Mouse (Mus musculus) mouse embryonic stem cell (cell line): ENCODE data around the gene Muc2.

Experiments
- in situ Hi-C, 2 experiments: fragments of 300-500 bp; cut with MboI; formaldehyde crosslinking; loops; 1 replicate in 1 of 2; 3 replicates in 1 of 2; pipeline ENCODE4 v1.14.3; 2019 to 2020; ENCODE audit warnings: low sequenced_read_pairs in 2 of 2, low pct_unique_long_range_greater_than_20kb in 1 of 2, mixed read lengths in 1 of 2; ENCODE audit not compliant: unreplicated experiment in 1 of 2

Gene Muc2

GRCm38 (mm10) chr7:141752513-141752912, 62.4 kb downstream of the Muc2 start:
- in situ Hi-C loops: loop anchor here in 1 of 2 experiments (25.0 kb wide), 1 partner anchor 185 kb away; the partner anchor contains the start of gene Brsk2

GRCm38 (mm10) chr7:141755831-141756230, 65.7 kb downstream of the Muc2 start:
- in situ Hi-C loops: loop anchor here in 1 of 2 experiments (25.0 kb wide), 1 partner anchor 181 kb away; the partner anchor contains the start of gene Brsk2

GRCm38 (mm10) chr7:141758291-141758690, 68.2 kb downstream of the Muc2 start:
- in situ Hi-C loops: loop anchor here in 1 of 2 experiments (25.0 kb wide), 1 partner anchor 179 kb away; the partner anchor contains the start of gene Brsk2

DNA sequence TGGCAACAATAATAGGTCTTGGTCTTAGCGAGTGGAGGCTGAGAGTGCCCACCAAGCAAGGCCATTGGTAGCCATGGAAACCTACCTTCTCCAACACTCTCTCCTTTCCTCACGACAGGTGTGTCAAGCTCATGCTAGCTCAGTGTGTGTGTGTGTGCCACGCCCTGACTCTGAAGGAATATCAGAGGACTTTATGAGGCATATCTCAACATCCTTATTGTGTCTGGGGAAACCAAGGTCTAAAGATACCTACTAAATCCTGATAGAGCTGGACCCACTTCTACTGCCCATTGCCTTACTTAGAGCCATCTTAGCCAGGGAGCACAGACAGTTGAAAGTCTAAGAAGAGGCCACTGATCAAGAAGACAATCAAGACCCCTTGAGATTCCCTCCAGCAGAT, 80.4 kb downstream of the Muc2 start:
- in situ Hi-C loops: loop anchor here in 1 of 2 experiments (25.0 kb wide), 1 partner anchor 167 kb away; the partner anchor contains the start of gene Brsk2

DNA sequence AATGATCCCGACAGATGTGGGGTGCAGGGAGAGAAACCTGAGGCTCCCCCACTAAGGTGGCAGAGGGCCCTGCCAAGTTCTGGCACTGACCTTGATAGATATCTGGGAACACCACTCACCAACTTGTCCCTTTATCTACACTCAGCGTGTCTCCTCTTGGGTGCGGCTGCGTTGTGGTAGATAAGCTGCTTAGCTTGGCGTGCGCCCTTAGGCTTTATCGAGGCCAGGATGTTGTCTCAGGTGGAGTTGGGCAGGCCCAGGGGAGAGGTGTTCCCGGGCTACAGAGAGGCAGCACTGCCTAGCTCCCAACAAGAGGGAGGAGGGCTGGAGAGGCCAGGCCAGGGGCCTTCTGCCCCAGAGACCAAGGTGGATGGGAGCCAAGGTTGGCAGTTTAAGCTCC, 80.8 kb downstream of the Muc2 start:
- in situ Hi-C loops: loop anchor here in 1 of 2 experiments (25.0 kb wide), 1 partner anchor 166 kb away; the partner anchor contains the start of gene Brsk2

GRCm38 (mm10) chr7:141772058-141772557, 82.0 kb downstream of the Muc2 start:
- in situ Hi-C loops: loop anchor here in 1 of 2 experiments (25.0 kb wide), 1 partner anchor 165 kb away; the partner anchor contains the start of gene Brsk2

DNA sequence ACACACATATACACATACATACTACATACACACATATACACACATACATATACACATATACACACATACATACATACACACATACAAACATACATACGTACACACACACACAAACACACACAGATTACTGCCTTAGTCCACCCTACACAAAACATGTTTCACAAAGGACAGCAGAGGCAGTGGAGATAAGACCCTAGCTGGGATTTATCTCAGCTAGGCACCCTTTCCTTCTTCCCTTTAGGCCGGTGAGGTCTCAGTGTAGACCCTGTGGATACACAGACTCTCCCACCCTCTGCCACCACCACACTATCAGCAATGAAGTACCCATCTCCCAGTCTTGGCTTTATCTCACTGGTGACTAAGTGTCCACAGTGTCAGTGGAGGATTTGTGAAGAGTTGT, 84.7 kb downstream of the Muc2 start:
- in situ Hi-C loops: loop anchor here in 1 of 2 experiments (25.0 kb wide), 1 partner anchor 162 kb away; the partner anchor contains the start of gene Brsk2

GRCm38 (mm10) chr7:141776199-141776598, 86.1 kb downstream of the Muc2 start:
- in situ Hi-C loops: no loop called here

- in situ Hi-C loops: no loop called here
Observed at GRCm38 (mm10) chr7:141788677-141789452, 98.7 kb downstream of the Muc2 start, which contains the start of gene Muc5ac. Gene Muc5ac (plus strand): TSS chr7:141788972.

DNA sequence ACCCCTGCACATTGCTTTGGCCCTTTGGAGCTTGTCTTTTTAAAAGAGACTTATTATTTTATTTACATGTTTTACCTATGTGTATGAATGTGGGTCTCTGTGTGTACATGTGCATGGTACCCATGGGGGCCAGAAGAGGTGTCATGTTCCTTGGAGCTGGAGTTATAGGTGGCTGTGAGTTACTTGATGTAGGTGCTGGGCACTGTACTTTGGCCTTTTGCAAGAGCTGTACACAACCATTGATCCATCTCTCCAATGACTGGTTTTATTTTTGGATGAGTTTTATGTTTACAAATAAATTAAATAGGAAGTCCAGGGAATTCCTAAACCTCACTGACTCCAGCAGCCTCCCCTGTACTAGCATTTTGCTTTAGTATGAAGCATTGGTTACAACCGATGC, 104.1 kb downstream of the Muc2 start:
- in situ Hi-C loops: no loop called here

DNA sequence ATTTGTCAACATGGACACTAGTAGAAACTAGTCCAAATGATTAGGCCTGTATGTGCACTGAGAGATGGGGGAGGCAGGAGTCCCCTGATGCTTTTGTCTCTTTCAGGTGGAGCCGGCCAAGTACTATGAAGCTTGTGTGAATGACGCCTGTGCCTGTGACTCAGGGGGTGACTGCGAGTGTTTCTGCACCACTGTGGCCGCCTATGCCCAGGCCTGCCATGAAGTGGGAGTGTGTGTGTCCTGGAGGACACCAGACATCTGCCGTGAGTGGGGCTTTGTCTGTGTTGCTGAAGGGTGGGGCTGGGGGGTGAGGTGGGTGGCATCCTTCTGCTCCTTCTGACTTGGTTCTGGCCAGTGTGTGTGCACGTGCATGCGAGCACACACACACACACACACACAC, 113.1 kb downstream of the Muc2 start:
- in situ Hi-C loops: no loop called here
